Mouse (Mus musculus) midbrain, embryonic 11.5 days (tissue): ENCODE data around the gene Mdm2. TPM values are rescaled to one million over a fixed set of nuclear protein-coding genes. Genes with fewer than 3 reads are reported as not detected.
A peak's percentile ranks its signal among the peaks of the same experiment; 100 is the strongest.
"Not testable (repeated sequence)": the region's sequence is repeated elsewhere in the genome, so short reads cannot be mapped to it uniquely, and the experiment has no call there.

Experiments
- ATAC-seq: fragments of 200-750 bp; cut with Nextera tagmentation; 2 replicates; pipeline ENCODE4 v1.8.0; 2017; ENCODE audit warnings: moderate TSS enrichment, moderate library complexity; ENCODE audit not compliant: low FRiP score
- DNase-seq: peaks from one replicate; pipeline ENCODE4 v3.0.0; 2015; ENCODE audit warnings: low spot score; ENCODE audit errors: missing footprints
- H3K27ac ChIP-seq: fragments of 300-500 bp; sonication (generic); 2 replicates; pipeline ENCODE4 v1.5.1; 2014; ENCODE audit warnings: low read depth, low read length
- H3K27me3 ChIP-seq: fragments of 300-500 bp; sonication (generic); 2 replicates; pipeline ENCODE4 v1.6.1; 2014; ENCODE audit warnings: mild to moderate bottlenecking, low read length, moderate library complexity, mixed read lengths; ENCODE audit not compliant: control insufficient read depth, insufficient read depth
- H3K36me3 ChIP-seq: fragments of 300-500 bp; sonication (generic); 2 replicates; pipeline ENCODE4 v1.6.1; 2014; ENCODE audit warnings: mild to moderate bottlenecking, low read length, moderate library complexity, mixed read lengths; ENCODE audit not compliant: control insufficient read depth, insufficient read depth
- H3K4me1 ChIP-seq: fragments of 300-500 bp; sonication (generic); 2 replicates; pipeline ENCODE4 v1.6.1; 2014; ENCODE audit warnings: low read length; ENCODE audit not compliant: control insufficient read depth, insufficient read depth
- H3K4me2 ChIP-seq: fragments of 300-500 bp; sonication (generic); 2 replicates; pipeline ENCODE4 v1.6.1; 2014; ENCODE audit warnings: mild to moderate bottlenecking, moderate library complexity
- H3K4me3 ChIP-seq: fragments of 300-500 bp; sonication (generic); 2 replicates; pipeline ENCODE4 v1.5.1; 2014; ENCODE audit warnings: low read depth, low read length
- H3K9ac ChIP-seq: fragments of 300-500 bp; sonication (generic); 2 replicates; pipeline ENCODE4 v1.6.1; 2014; ENCODE audit warnings: low read length
- H3K9me3 ChIP-seq: fragments of 300-500 bp; sonication (generic); 2 replicates; pipeline ENCODE4 v1.6.1; 2016; ENCODE audit warnings: low read length; ENCODE audit not compliant: control insufficient read depth
- WGBS: fragments of 180-500 bp; shearing (Covaris S2); extraction: QIAGEN DNeasy Blood & Tissue Kit; methylation state at CpG from one replicate; pipeline ENCODE4 v1.1.7; 2014; 5-methylcytosine and 5-hydroxymethylcytosine counted together
- polyA plus RNA-seq: library from polyadenylated mRNA; unstranded; fragments of >200 nt; fragmentation: Nextera tagmentation; extraction: Ambion mirVana; gene quantifications from 2 replicates; pipeline ENCODE4 v1.2.1, GENCODE M21; 2014

Gene Mdm2
- polyA plus RNA-seq, 1 experiment from 2014 or later, result 67.5 TPM

- H3K4me1 ChIP-seq, result peaks cover 4% of the 10 kb centered on the region; the same call in 1 of the 2 replicates
- WGBS, result 91% methylated on average over 14 of the region's 14 CpGs
- H3K9me3 ChIP-seq, result no peaks in the 10 kb centered on the region
- H3K36me3 ChIP-seq, result peaks cover 13% of the 10 kb centered on the region
- no peaks in the 10 kb centered on the region for H3K27me3 ChIP-seq
- H3K9ac ChIP-seq, result no peak overlapping the region
- no peak overlapping the region for H3K4me2 ChIP-seq
- DNase-seq (no peak), ATAC-seq (no peak)
- H3K27ac ChIP-seq, result no peak overlapping the region
- H3K4me3 ChIP-seq, result no peak overlapping the region
Measured at GRCm38 (mm10) chr10:117749787-117750343, 39.3 kb upstream of the Mdm2 start.

- peaks cover 5% of the 10 kb centered on the region; the same call in 1 of the 2 replicates for H3K4me1 ChIP-seq
- ATAC-seq, result no peak
- WGBS, result 96% methylated on average over 10 of the region's 10 CpGs
- DNase-seq, result no peak
- no peak overlapping the region for H3K4me2 ChIP-seq
- no peak overlapping the region for H3K9ac ChIP-seq
- H3K4me3 ChIP-seq, result no peak overlapping the region
- H3K27ac ChIP-seq, result no peak overlapping the region
- no peaks in the 10 kb centered on the region for H3K9me3 ChIP-seq
- H3K27me3 ChIP-seq, result no peaks in the 10 kb centered on the region
- peaks cover 10% of the 10 kb centered on the region for H3K36me3 ChIP-seq
Measured at GRCm38 (mm10) chr10:117749050-117749686, 38.6 kb upstream of the Mdm2 start.

DNA sequence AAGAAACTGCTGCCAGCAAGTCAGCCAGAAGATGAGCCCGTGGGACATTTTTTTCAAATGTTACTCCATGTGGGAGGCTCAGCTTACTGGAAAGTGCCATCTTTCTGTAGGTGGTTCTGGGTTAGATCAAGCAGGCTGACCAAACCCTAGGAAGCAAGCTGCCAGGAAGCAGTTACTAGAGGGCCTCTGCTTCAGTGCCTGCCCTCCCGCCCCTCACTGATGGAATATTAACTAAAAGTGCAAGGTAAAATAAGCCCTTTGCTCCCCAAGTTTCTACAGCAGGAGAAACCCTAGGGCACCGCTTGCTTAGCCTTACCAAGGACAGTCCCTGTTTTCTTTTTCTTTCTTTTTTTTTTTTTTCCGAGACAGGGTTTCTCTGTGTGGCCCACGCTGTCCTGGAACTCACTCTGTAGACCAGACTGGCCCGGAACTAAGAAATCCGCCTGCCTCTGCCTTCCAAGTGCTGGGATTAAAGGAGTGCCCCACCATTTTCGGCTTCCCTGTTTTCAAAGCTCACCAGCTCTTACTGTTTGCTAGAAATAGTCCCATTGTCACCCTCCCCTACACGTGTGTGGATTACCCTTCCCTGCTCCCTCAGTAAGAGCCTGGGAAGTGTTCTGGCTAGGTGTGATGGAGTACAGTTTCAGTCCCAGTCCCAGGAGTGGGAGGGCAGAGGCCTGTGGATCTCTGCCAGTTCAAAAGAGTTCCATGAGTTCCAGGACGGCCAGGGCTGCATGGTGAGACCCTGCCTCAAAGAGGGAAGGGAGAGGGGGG is 37.9 kb upstream of the Mdm2 start:
- no peak overlapping the region for H3K4me3 ChIP-seq
- WGBS, result 92% methylated on average over 10 of the region's 10 CpGs

DNA sequence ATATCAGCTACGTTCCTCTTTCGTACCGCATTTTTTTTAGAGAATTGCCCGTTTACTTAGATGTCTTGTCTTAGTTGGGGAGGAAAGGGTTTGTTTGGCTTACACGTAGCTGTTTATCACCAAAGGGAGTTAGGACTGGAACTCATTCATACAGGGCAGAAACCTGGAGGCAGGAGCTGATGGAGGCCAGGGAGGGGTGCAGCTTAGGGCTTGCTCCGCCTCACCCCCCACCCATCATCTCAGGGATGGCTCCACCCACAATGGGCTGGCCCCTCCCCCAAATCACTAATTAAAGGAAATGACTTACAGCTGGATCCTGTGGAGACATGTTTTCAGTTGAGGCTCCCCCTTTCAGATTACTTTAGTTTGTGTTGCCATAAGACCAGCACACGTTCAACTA is 37.2 kb upstream of the Mdm2 start:
- DNase-seq, result no peak
- Histone ChIP-seq H3K27ac (no peak overlapping the region), H3K9me3 (no peaks in the 10 kb centered on the region), H3K4me3 (no peak overlapping the region), H3K4me1 (peaks cover 5% of the 10 kb centered on the region; the same call in 1 of the 2 replicates), H3K27me3 (no peaks in the 10 kb centered on the region), H3K9ac (no peak overlapping the region), H3K4me2 (no peak overlapping the region), H3K36me3 (peaks cover 10% of the 10 kb centered on the region)
- no peak for ATAC-seq
- WGBS, result 94% methylated on average over 7 of the region's 7 CpGs

More for the DNA sequence above, 37.9 kb upstream of the Mdm2 start:
- H3K4me1 ChIP-seq, result peaks cover 5% of the 10 kb centered on the region; the same call in 1 of the 2 replicates
- no peak overlapping the region for H3K9ac ChIP-seq
- H3K27ac ChIP-seq, result no peak overlapping the region
- no peaks in the 10 kb centered on the region for H3K9me3 ChIP-seq
- peaks cover 10% of the 10 kb centered on the region for H3K36me3 ChIP-seq
- DNase-seq (peak; percentile 80), ATAC-seq (no peak)
- no peak overlapping the region for H3K4me2 ChIP-seq
- no peaks in the 10 kb centered on the region for H3K27me3 ChIP-seq

DNA sequence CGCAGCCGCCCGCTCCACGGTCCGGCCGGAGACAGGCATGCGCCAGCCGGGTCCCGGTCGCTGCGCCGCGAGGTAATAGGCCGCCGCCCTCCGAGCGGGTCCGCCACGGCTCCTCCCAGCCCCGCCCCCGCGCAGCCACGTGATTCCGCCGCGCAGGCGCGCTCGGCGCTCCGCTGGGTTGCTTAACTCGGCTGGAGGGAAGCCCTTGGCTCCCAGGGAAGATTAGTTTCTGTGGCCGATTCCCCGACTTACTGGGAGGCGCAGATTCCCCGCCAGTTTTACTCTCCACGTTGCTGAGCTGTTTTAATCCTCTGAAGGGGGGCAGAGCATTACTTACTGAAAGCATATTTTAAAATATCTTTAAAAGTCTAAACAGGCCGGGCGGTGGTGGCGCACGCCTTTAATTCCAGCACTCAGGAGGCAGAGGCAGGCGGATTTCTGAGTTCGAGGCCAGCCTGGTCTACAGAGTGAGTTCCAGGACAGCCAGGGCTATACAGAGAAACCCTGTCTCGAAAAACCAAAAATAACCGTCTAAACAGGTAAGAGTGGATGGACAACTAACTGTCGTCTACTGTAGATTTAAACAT is 35.8 kb upstream of the Mdm2 start, which contains the start of gene Slc35e3:
TSS of gene Slc35e3 (minus strand) at position 69 of the 587 bp plus-strand sequence.
- Histone ChIP-seq H3K27me3 (no peaks in the 10 kb centered on the region), H3K4me2 (peak within 1 kb of the TSS; percentile 62), H3K4me3 (peak within 1 kb of the TSS; percentile 50), H3K9me3 (no peaks in the 10 kb centered on the region), H3K9ac (peak within 1 kb of the TSS; percentile 69), H3K36me3 (peaks cover 6% of the 10 kb centered on the region), H3K4me1 (peaks cover 5% of the 10 kb centered on the region; the same call in 1 of the 2 replicates), H3K27ac (no peak within 1 kb of the TSS)
- 13% methylated on average over 46 of the region's 46 CpGs for WGBS
- peak; percentile 100 for DNase-seq
- peak; percentile 99 for ATAC-seq

GRCm38 (mm10) chr10:117745570-117746296 is 35.2 kb upstream of the Mdm2 start:
- peak overlapping the region; percentile 69 for H3K9ac ChIP-seq
- H3K4me3 ChIP-seq, result peak overlapping the region; percentile 50
- H3K36me3 ChIP-seq, H3K27me3 ChIP-seq, H3K27ac ChIP-seq, H3K4me1 ChIP-seq, H3K9me3 ChIP-seq: not testable (repeated sequence)
- ATAC-seq (peak; percentile 33), DNase-seq (peak; percentile 94)
- H3K4me2 ChIP-seq, result peak overlapping the region; percentile 62
- 2% methylated on average over 21 of the region's 46 CpGs for WGBS

DNA sequence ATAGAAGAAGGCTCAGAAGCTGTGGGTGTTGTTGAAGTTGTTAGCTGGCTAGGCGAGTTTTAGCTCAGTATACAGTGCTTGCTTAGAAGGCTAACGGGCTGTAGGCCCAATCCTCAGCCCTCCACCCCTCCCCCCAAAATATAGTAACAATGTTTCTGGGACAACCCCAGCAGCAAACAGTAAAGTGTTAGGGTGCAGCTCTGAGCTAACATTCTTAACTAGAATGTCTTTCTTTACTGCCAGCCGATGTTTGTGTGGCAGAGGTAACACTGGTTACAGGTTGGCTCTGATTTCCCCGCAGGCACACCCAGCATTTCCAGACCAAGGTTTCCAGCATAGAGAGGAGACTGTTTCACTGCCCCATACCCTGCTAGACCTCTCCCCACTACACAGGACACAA is 33.4 kb upstream of the Mdm2 start:
- Histone ChIP-seq H3K27me3 (no peaks in the 10 kb centered on the region), H3K36me3 (no peaks in the 10 kb centered on the region), H3K4me1 (peaks cover 5% of the 10 kb centered on the region; the same call in 1 of the 2 replicates), H3K9ac (no peak overlapping the region), H3K4me2 (no peak overlapping the region), H3K27ac (no peak overlapping the region), H3K4me3 (no peak overlapping the region), H3K9me3 (no peaks in the 10 kb centered on the region)
- peak; percentile 75 for DNase-seq
- ATAC-seq, result no peak
- WGBS, result 91% methylated on average over 4 of the region's 4 CpGs

DNA sequence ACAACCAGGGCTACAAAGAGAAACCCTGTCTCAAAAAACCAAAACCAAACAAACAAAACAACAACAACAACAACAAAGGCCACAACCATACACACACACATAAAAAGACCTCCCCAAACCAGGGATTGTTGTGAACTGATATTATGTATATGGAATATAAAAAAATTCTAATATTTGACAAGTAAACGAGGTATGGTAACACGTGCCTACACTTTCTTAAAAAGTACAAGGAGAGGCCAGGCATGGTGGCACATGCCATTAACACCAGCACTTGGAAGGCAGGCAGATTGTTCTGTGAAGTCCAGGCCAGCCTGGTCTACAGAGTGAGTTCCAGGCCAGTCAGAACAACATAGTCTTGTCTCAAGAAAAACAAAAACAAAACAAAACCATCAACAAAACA is 32.6 kb upstream of the Mdm2 start:
- peaks cover 5% of the 10 kb centered on the region; the same call in 1 of the 2 replicates for H3K4me1 ChIP-seq
- H3K27me3 ChIP-seq, result no peaks in the 10 kb centered on the region
- no peak overlapping the region for H3K9ac ChIP-seq
- no peak overlapping the region for H3K4me3 ChIP-seq
- H3K4me2 ChIP-seq, result no peak overlapping the region
- WGBS, result 87% methylated on average over 2 of the region's 2 CpGs
- H3K27ac ChIP-seq, result no peak overlapping the region
- H3K9me3 ChIP-seq, result no peaks in the 10 kb centered on the region
- peaks cover 4% of the 10 kb centered on the region; the same call in 1 of the 2 replicates for H3K36me3 ChIP-seq
- ATAC-seq (no peak), DNase-seq (peak; percentile 47)
